Mouse (Mus musculus): ENCODE data around the gene Olfr638. TPM values are rescaled to one million over a fixed set of nuclear protein-coding genes. Genes with fewer than 3 reads are reported as not detected.

Olfr638 gene
- polyA plus RNA-seq (2017; shearing (Covaris generic)): not detected

DNA sequence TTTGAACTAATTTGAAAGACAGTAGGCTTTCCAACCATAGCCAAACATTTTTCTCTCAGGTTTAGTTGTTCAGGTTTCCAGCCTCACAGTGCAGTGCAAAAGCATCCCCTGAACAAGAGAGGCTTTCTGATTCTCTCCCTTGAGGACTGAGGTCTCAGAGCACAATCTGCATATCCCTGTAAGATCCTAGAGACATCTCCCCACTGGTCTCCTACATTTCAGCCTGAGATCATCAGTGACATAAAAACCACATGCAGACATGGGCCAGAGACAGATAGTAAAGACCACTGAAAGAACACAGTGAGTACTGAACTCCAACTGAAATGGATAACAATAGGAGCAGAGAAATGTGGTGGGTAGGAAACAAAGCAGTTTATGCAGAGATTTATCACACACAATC, at the start of gene Olfr638:
Gene Olfr638, plus strand, starts transcription at position 301 of the 400 bp plus-strand sequence.

DNA sequence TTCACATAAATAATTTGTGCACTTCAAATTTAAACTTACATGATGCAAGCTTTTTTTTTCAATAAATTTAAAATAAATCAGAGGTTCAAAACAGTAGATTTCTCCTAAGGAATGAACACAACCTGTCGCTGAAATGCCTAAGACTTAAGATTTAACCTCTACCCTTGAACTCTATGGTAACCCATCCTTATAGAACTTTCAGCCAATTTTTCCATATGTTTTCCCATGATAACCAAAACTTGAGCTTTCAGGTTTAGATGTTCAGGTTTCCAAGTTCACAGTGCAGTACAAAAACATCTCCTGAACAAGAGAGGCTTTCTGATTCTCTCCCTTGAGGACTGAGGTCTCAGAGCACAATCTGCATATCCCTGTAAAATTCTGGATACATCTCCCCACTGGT, 27.7 kb upstream of the Olfr638 start, which contains the start of gene Olfr635:
Gene Olfr635, plus strand, starts transcription at position 301 of the 400 bp plus-strand sequence.

DNA sequence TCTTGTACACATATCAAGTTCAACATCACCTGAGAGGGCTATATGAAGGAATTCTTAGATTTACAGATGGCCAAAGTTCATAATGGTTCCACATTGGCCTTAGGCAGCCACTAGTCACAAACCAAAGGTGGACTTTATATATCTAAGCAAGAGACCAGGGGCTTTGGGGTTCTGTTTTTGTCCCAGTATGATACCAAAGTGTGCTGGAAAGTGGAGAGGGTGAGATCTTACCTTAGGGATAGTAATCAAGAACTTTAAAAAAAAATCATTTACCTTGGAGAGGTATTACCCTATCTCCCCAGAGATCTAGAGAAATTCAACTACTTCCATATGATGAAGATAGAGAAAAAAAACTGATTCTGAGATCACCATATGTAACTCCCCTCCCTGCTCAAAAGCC, 18.7 kb downstream of the Olfr638 start, which contains the start of gene Olfr639:
Gene Olfr639, minus strand, starts transcription at position 101 of the 400 bp plus-strand sequence.

DNA sequence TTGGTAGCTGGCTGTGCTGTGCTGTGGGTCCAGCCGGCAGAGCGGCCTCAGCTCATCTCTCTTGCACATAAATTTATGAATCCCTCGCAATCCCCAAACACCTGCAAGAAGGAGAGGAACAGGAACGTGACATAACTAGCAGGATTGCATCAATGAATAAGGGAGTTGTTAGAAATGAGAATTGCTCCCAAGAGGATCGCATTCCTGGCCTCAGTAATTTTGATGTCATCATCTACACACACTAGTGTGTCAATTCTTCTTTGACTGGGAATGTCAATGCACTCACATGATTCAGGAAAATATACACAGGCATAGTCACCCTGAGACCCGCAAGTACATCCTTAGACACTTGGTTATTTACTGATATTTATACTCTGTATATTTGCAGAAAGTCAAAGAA, 26.9 kb downstream of the Olfr638 start, which contains the start of gene Olfr640:
Gene Olfr640, minus strand, starts transcription at position 101 of the 400 bp plus-strand sequence.

DNA sequence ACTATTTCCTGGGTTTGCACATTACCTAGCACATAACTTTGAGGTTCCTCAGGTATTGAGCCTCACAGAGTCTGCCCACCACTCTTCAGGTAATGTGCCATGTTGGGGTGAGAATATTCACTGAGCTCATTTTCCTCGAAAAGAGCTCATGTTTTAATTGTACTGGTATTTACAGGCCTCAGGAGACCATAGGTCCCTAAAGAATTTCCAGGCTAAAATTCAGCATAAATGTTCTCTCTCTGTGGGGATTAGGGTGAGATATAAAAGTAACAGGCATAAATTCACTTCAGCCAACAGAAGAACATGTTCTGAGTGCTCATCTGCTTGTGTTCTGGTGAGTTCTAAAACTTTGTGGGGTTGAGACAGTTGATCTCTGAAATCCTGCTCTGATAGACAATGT, 36.6 kb downstream of the Olfr638 start, which contains the start of gene Olfr641:
Gene Olfr641, plus strand, starts transcription at position 301 of the 400 bp plus-strand sequence.

GRCm38 (mm10) chr7:104052566-104052965, 54.0 kb downstream of the Olfr638 start, which contains the start of gene Olfr642:
Gene Olfr642 (minus strand): TSS chr7:104052666.

Other genes with a start within 250 kb of the Olfr638 start
- not detected for gene Olfr630, start 241.4 kb upstream of the Olfr638 start, polyA plus RNA-seq (2017; shearing (Covaris generic))
- 0.08 TPM for gene Olfr69, start 227.2 kb upstream of the Olfr638 start, polyA plus RNA-seq (2017; shearing (Covaris generic))
- gene Olfr68, start 219.0 kb upstream of the Olfr638 start, polyA plus RNA-seq (2017; shearing (Covaris generic)): not detected
- 0.05 TPM for gene Olfr67, start 206.9 kb upstream of the Olfr638 start, polyA plus RNA-seq (2017; shearing (Covaris generic))
- 32.1 TPM for gene Hbb-bt, start 184.8 kb upstream of the Olfr638 start, polyA plus RNA-seq (2017; shearing (Covaris generic))
- gene Hbb-bs, start 170.7 kb upstream of the Olfr638 start, polyA plus RNA-seq (2017; shearing (Covaris generic)): 155 TPM
- not detected for gene Hbb-bh2, start 158.2 kb upstream of the Olfr638 start, polyA plus RNA-seq (2017; shearing (Covaris generic))
- not detected for gene Hbb-bh1, start 155.6 kb upstream of the Olfr638 start, polyA plus RNA-seq (2017; shearing (Covaris generic))
- gene Hbb-y, start 145.5 kb upstream of the Olfr638 start, polyA plus RNA-seq (2017; shearing (Covaris generic)): not detected
- gene Olfr66, start 112.5 kb upstream of the Olfr638 start, polyA plus RNA-seq (2017; shearing (Covaris generic)): not detected
- gene Olfr64, start 104.3 kb upstream of the Olfr638 start, polyA plus RNA-seq (2017; shearing (Covaris generic)): 0.07 TPM
- not detected for gene Olfr65, start 95.3 kb upstream of the Olfr638 start, polyA plus RNA-seq (2017; shearing (Covaris generic))
- not detected for gene Olfr631, start 69.9 kb upstream of the Olfr638 start, polyA plus RNA-seq (2017; shearing (Covaris generic))
- not detected for gene Olfr632, start 64.4 kb upstream of the Olfr638 start, polyA plus RNA-seq (2017; shearing (Covaris generic))
- not detected for gene Olfr633, start 54.3 kb upstream of the Olfr638 start, polyA plus RNA-seq (2017; shearing (Covaris generic))
- gene Olfr635, start 27.6 kb upstream of the Olfr638 start, polyA plus RNA-seq (2017; shearing (Covaris generic)): 0.02 TPM
- gene Olfr639, start 18.6 kb downstream of the Olfr638 start, polyA plus RNA-seq (2017; shearing (Covaris generic)): 0.02 TPM
- not detected for gene Olfr640, start 26.8 kb downstream of the Olfr638 start, polyA plus RNA-seq (2017; shearing (Covaris generic))
- not detected for gene Olfr641, start 36.7 kb downstream of the Olfr638 start, polyA plus RNA-seq (2017; shearing (Covaris generic))
- not detected for gene Olfr642, start 53.9 kb downstream of the Olfr638 start, polyA plus RNA-seq (2017; shearing (Covaris generic))
- gene 4930516K23Rik, start 62.7 kb downstream of the Olfr638 start, polyA plus RNA-seq (2017; shearing (Covaris generic)): not detected
- not detected for gene Olfr644, start 73.1 kb downstream of the Olfr638 start, polyA plus RNA-seq (2017; shearing (Covaris generic))
- gene Olfr645, start 86.7 kb downstream of the Olfr638 start, polyA plus RNA-seq (2017; shearing (Covaris generic)): not detected
- not detected for gene Olfr646, start 106.1 kb downstream of the Olfr638 start, polyA plus RNA-seq (2017; shearing (Covaris generic))
- not detected for gene Ubqln5, start 131.1 kb downstream of the Olfr638 start, polyA plus RNA-seq (2017; shearing (Covaris generic))
- gene Olfr643, start 138.7 kb downstream of the Olfr638 start, polyA plus RNA-seq (2017; shearing (Covaris generic)): not detected
- gene Ubqln3, start 144.5 kb downstream of the Olfr638 start, polyA plus RNA-seq (2017; shearing (Covaris generic)): not detected
- gene Ubqlnl, start 151.8 kb downstream of the Olfr638 start, polyA plus RNA-seq (2017; shearing (Covaris generic)): not detected
- gene Olfm5, start 166.1 kb downstream of the Olfr638 start, polyA plus RNA-seq (2017; shearing (Covaris generic)): not detected
- gene Olfr648, start 184.6 kb downstream of the Olfr638 start, polyA plus RNA-seq (2017; shearing (Covaris generic)): 0.17 TPM
- not detected for gene Olfr649, start 197.2 kb downstream of the Olfr638 start, polyA plus RNA-seq (2017; shearing (Covaris generic))
- 1.9 TPM for gene Trim6, start 220.0 kb downstream of the Olfr638 start, polyA plus RNA-seq (2017; shearing (Covaris generic))
- gene Trim34a, start 245.7 kb downstream of the Olfr638 start, polyA plus RNA-seq (2017; shearing (Covaris generic)): 46.0 TPM

Data from CD4-positive, CD25-positive, alpha-beta regulatory T cell (primary cell).